Mouse (Mus musculus): ENCODE data around the gene Gm20521.

Gm20521 gene

GRCm38 (mm10) chr14:54893651-54894181, 10.5 kb downstream of the Gm20521 start:
- DNase-seq = peak; percentile 96 to 97

GRCm38 (mm10) chr14:54894296-54895151, 11.3 kb downstream of the Gm20521 start:
- DNase-seq = peak; percentile 75 to 83

- peak; percentile 46 to 69 for DNase-seq
Observed at GRCm38 (mm10) chr14:54897445-54897844, 14.2 kb downstream of the Gm20521 start.

- peak; percentile 74 to 81 for DNase-seq
Observed at GRCm38 (mm10) chr14:54900383-54900782, 17.1 kb downstream of the Gm20521 start.

- no peak for DNase-seq
Observed at GRCm38 (mm10) chr14:54903641-54904040, 20.4 kb downstream of the Gm20521 start.

GRCm38 (mm10) chr14:54908682-54909081, 25.4 kb downstream of the Gm20521 start:
- no peak for DNase-seq

GRCm38 (mm10) chr14:54912109-54912850, 29.0 kb downstream of the Gm20521 start:
- peak; percentile 39 to 67 for DNase-seq

- peak; percentile 83 to 87 for DNase-seq
Observed at GRCm38 (mm10) chr14:54912886-54913285, 29.6 kb downstream of the Gm20521 start, which contains the start of gene Slc22a17. Gene Slc22a17, minus strand, starts transcription at chr14:54913132.

- DNase-seq = no peak
Observed at GRCm38 (mm10) chr14:54913343-54913742, 30.1 kb downstream of the Gm20521 start.

- DNase-seq = peak; percentile 31 to 46
Observed at GRCm38 (mm10) chr14:54920076-54920685, 36.9 kb downstream of the Gm20521 start.

GRCm38 (mm10) chr14:54924641-54925348, 41.6 kb downstream of the Gm20521 start:
- DNase-seq = peak; percentile 61 to 71

- peak; percentile 80 to 88 for DNase-seq
Observed at GRCm38 (mm10) chr14:54925349-54926342, 42.4 kb downstream of the Gm20521 start, which contains the start of gene Efs. Gene Efs, minus strand, starts transcription at chr14:54926126.

- peak; percentile 86 to 91 for DNase-seq
Observed at GRCm38 (mm10) chr14:54926401-54927158, 43.3 kb downstream of the Gm20521 start.

GRCm38 (mm10) chr14:54927296-54927695, 44.1 kb downstream of the Gm20521 start:
- DNase-seq = no peak

GRCm38 (mm10) chr14:54929801-54930200, 46.6 kb downstream of the Gm20521 start:
- DNase-seq = no peak

- DNase-seq = no peak
Observed at GRCm38 (mm10) chr14:54930431-54930830, 47.2 kb downstream of the Gm20521 start.

- peak in 1 of 2 experiments; percentile 24 for DNase-seq
Observed at GRCm38 (mm10) chr14:54932645-54933150, 49.5 kb downstream of the Gm20521 start, which contains the start of gene Il25. Gene Il25, plus strand, starts transcription at chr14:54932695.

GRCm38 (mm10) chr14:54935904-54936830, 52.9 kb downstream of the Gm20521 start, which contains the start of gene Cmtm5:
Gene Cmtm5, plus strand, starts transcription at chr14:54936261.
- DNase-seq = peak; percentile 24 to 50

- DNase-seq = peak in 1 of 2 experiments; percentile 33
Observed at GRCm38 (mm10) chr14:54936831-54937160, 53.6 kb downstream of the Gm20521 start.

All from kidney, postnatal 4 days (tissue).